Mouse (Mus musculus) liver, embryonic 14.5 days (tissue): ENCODE results near the gene R3hdm4. TPM values are rescaled to one million over a fixed set of nuclear protein-coding genes. Genes with fewer than 3 reads are reported as not detected.

ENCODE experiments used
- ATAC-seq: fragments of 200-750 bp; cut with Nextera tagmentation; 2 replicates; pipeline ENCODE4 v1.8.0; 2017; ENCODE audit warnings: moderate number of reproducible peaks, mild to moderate bottlenecking, moderate library complexity; ENCODE audit not compliant: insufficient read depth
- DNase-seq, 3 experiments: peaks; one replicate each; pipeline ENCODE4 v3.0.0-alpha.2; 2012 to 2013; ENCODE audit warnings: low read depth in 3 of 3, low spot score in 3 of 3
- H3K27ac ChIP-seq: fragments of 300-500 bp; sonication (generic); 2 replicates; pipeline ENCODE4 v1.5.1; 2014; ENCODE audit warnings: moderate library complexity, mild to moderate bottlenecking, control low read depth, inconsistent platforms
- H3K27me3 ChIP-seq: fragments of 300-500 bp; sonication (generic); 2 replicates; pipeline ENCODE4 v1.6.1; 2014; ENCODE audit warnings: mild to moderate bottlenecking, low read length, moderate library complexity; ENCODE audit not compliant: control insufficient read depth, insufficient read depth
- H3K36me3 ChIP-seq: fragments of 300-500 bp; sonication (generic); replicated peaks from 2 replicates; pipeline ENCODE4 v1.6.1; 2014; ENCODE audit warnings: low read depth; ENCODE audit not compliant: control insufficient read depth, insufficient read depth
- H3K4me1 ChIP-seq, 2 experiments: fragments of 200-500 bp in 1 of 2; fragments of 300-500 bp in 1 of 2; sonication (generic) in 1 of 2; replicated peaks; 2 replicates each; pipeline ENCODE4 v1.6.1; 2012 to 2014; ENCODE audit warnings: antibody characterized with exemption in 1 of 2, inconsistent platforms in 1 of 2, low read length in 1 of 2; ENCODE audit not compliant: control insufficient read depth in 2 of 2, insufficient read depth in 2 of 2
- H3K4me2 ChIP-seq: fragments of 300-500 bp; sonication (generic); 2 replicates; pipeline ENCODE4 v1.6.1; 2014; ENCODE audit warnings: low read depth, mild to moderate bottlenecking, control low read depth, moderate library complexity
- H3K4me3 ChIP-seq, 2 experiments: fragments of 200-500 bp in 1 of 2; fragments of 300-500 bp in 1 of 2; sonication (generic) in 1 of 2; 2 replicates each; pipeline ENCODE4 v1.5.1; 2012 to 2014; ENCODE audit warnings: low read depth in 2 of 2, low read length in 2 of 2, mild to moderate bottlenecking in 2 of 2, control low read depth in 1 of 2, inconsistent platforms in 1 of 2, moderate library complexity in 1 of 2; ENCODE audit not compliant: insufficient read depth in 1 of 2
- H3K9ac ChIP-seq: fragments of 300-500 bp; sonication (generic); replicated peaks from 2 replicates; pipeline ENCODE4 v1.6.1; 2014; ENCODE audit warnings: mild to moderate bottlenecking, control low read depth, moderate library complexity
- H3K9me3 ChIP-seq: fragments of 300-500 bp; sonication (generic); 2 replicates; pipeline ENCODE4 v1.6.1; 2016; ENCODE audit warnings: low read length, mixed read lengths; ENCODE audit not compliant: control insufficient read depth
- CTCF ChIP-seq: IDR thresholded peaks from 2 replicates; pipeline ENCODE4 v1.5.1; 2016; ENCODE audit warnings: antibody characterized with exemption, low read depth, control low read depth
- EP300 ChIP-seq: IDR thresholded peaks from 2 replicates; pipeline ENCODE4 v1.6.1; 2016; ENCODE audit warnings: antibody characterized with exemption, low read depth
- WGBS: fragments of 180-500 bp; shearing (Covaris S2); extraction: QIAGEN DNeasy Blood & Tissue Kit; methylation state at CpG from one replicate; pipeline ENCODE4 v1.1.7; 2014; ENCODE audit not compliant: insufficient replicate concordance; 5-methylcytosine and 5-hydroxymethylcytosine counted together
- polyA plus RNA-seq, 2 experiments: library from polyadenylated mRNA; depleted of rRNA in 1 of 2; stranded (reverse) in 1 of 2; unstranded in 1 of 2; fragments of >200 nt; fragmentation: Nextera tagmentation in 1 of 2; extraction: Ambion mirVana in 1 of 2; gene quantifications; 2 replicates each; pipeline versions ENCODE4 v1.2.1 to v1.2.3; 2012 to 2014

R3hdm4 gene
- polyA plus RNA-seq, 2 experiments, result 34.7 to 38.5 TPM

DNA sequence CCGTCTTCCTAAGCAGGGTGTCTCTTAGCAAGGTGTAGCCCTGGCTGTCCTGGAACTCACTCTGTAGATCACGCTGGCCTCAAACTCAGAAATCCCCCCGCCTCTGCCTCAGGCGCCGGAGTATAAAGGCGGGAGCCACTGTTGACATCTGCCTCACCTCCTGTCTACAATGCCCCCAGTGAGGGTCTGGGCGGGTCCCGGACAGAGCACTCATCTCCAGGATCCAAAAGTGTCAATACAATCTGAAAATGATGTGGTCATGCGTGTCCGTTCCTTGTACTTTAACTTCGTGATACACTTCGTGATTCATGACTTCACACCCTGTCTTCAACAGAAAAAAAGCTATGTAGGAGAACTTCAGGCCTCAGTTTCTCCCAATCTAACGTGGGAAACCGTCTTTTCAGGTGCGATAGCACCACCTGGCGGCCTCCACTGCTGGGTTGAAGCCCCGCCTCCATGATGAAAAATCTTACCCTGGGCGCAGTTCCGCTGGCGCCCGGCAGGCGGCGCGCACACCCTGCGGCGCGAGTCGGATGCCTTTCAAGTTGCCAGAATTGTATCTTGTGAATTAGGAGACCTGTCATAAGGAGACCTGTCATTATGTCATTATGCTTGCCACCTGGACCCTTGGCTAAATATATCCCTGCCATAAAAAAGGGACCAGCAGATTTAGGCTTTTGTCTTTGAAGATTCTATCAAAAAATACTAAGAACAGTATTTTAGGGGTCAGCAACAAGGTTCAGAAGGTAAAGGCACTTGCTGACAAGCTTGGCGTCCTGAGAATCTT, 4.2 kb upstream of the R3hdm4 start:
- H3K9ac ChIP-seq, result no peak overlapping the region
- peak; percentile 12; the same call in 1 of the 2 replicates for ATAC-seq

DNA sequence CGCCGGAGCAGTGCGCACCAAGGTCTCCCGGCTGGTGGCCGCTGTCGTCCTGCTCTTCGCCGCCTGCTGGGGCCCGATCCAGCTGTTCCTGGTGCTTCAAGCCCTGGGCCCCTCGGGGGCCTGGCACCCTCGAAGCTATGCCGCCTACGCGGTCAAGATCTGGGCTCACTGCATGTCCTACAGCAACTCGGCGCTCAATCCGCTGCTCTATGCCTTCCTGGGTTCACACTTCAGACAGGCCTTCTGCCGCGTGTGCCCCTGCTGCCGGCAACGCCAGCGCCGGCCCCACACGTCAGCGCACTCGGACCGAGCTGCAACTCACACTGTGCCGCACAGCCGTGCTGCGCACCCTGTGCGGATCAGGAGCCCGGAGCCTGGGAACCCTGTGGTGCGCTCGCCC, 564 bp upstream of the R3hdm4 start:
- H3K9ac ChIP-seq, result no peak overlapping the region
- H3K4me2 ChIP-seq, result peak overlapping the region; percentile 13; the same call in 1 of the 2 replicates
- DNase-seq, result no peak
- TF ChIP-seq CTCF, result no peak
- no peak for TF ChIP-seq EP300
- H3K9me3 ChIP-seq, result no peaks in the 10 kb centered on the region
- 10% methylated on average over 34 of the region's 34 CpGs for WGBS
- H3K27me3 ChIP-seq, result peaks cover 49% of the 10 kb centered on the region
- no peaks in the 10 kb centered on the region for H3K36me3 ChIP-seq
- H3K4me3 ChIP-seq, result peak overlapping the region in 1 of 2 experiments; percentile 21; a peak in 1 of 4 replicates
- ATAC-seq, result no peak
- no peak overlapping the region for H3K27ac ChIP-seq
- H3K4me1 ChIP-seq, result peaks cover 14 to 16% of the 10 kb centered on the region in 2 experiments

More for the DNA sequence above, 4.2 kb upstream of the R3hdm4 start:
- peaks cover 24% of the 10 kb centered on the region for H3K27me3 ChIP-seq
- peak overlapping the region; percentile 98 for H3K4me2 ChIP-seq
- H3K9me3 ChIP-seq, result no peaks in the 10 kb centered on the region
- DNase-seq, result peak; percentile 70 to 77 (median 72)
- WGBS, result 14% methylated on average over 29 of the region's 29 CpGs
- peaks cover 9 to 12% of the 10 kb centered on the region in 2 experiments for H3K4me1 ChIP-seq
- 0 out of 2 replicates have a peak, but pooled peaks have one; percentile 32 for TF ChIP-seq EP300
- peak; percentile 100 for TF ChIP-seq CTCF
- H3K4me3 ChIP-seq, result no peak overlapping the region
- H3K36me3 ChIP-seq, result no peaks in the 10 kb centered on the region
- peak overlapping the region; percentile 58; the same call in 1 of the 2 replicates for H3K27ac ChIP-seq

DNA sequence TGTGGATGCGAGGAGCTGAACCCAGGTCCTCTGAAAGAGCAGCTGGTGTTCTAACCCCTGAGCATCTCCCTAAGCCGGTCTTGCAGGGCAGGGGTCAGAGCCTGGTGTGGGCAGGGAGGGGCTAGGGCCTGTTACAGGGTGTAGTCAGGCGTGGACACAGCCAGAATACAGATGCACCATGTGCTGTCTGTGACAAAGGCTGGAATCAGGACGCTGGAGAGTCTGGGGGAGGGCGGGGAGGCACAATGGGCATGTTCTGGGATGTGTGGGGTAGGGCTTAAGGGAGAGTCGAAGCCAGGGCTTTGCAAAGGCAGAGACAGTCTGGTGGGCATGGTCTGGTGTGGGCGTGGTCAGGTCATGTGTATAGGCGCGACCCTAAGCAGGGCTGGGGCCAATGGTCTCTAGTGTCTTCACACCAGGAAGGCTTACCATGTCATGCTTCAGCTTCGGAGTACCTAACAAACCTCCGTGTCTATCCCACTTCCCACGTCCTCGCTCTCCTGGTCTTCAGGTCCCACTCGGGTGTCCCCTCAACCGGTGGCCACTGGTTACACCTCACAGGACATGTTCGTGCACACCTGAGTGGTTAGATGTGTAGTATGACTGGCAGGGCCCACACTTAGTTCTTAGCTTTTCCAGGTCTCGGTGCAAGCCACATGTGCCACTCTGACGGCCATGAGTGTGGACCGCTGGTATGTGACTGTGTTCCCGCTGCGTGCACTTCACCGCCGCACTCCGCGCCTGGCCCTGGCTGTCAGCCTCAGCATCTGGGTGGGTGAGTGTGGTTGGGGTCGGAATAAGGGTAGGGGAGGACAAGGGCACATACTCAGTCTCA, 735 bp downstream of the R3hdm4 start:
- Histone ChIP-seq H3K27me3 (peaks cover 49% of the 10 kb centered on the region), H3K36me3 (no peaks in the 10 kb centered on the region), H3K9me3 (no peaks in the 10 kb centered on the region), H3K4me2 (no peak overlapping the region), H3K4me1 (peaks cover 5 to 14% of the 10 kb centered on the region in 2 experiments), H3K27ac (no peak overlapping the region), H3K4me3 (no peak overlapping the region), H3K9ac (no peak overlapping the region)
- no peak for ATAC-seq
- TF ChIP-seq CTCF, result no peak
- TF ChIP-seq EP300, result no peak
- no peak for DNase-seq
- whole genome bisulfite sequencing, result 28% methylated on average over 26 of the region's 26 CpGs

DNA sequence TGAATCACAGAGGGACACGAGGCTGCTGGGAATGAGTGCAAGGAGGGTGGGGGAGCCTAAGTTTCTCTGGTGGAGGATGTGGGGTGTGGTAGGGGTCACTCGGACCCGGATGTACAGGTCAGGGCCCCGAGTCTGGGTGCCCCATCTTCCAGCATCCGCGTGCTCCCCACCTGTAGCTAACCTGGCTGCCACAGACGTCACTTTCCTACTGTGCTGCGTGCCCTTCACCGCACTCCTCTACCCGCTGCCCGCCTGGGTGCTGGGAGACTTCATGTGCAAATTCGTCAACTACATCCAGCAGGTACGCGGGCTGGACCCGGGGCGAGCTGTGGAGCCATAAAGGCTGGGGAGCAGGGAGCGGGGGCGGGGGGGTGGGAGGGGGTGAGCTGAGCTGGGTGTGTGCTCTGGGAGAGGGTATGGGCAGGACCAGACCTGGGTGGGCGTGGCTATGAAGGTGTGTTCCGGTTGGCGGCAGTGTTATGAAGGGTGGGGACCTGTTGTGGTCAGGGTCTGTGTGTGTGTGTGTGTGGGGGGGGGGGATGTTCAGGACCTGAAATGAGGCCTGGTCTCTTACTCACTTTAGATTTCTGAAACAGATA, 1.7 kb downstream of the R3hdm4 start:
- DNase-seq (no peak), ATAC-seq (no peak)
- no peak overlapping the region for H3K4me2 ChIP-seq
- 12% methylated on average over 21 of the region's 21 CpGs for WGBS
- no peak overlapping the region for H3K9ac ChIP-seq
- no peaks in the 10 kb centered on the region for H3K9me3 ChIP-seq
- H3K4me1 ChIP-seq, result peaks cover 14 to 22% of the 10 kb centered on the region in 2 experiments
- H3K36me3 ChIP-seq, result no peaks in the 10 kb centered on the region
- TF ChIP-seq CTCF (no peak), EP300 (no peak)
- H3K4me3 ChIP-seq, result no peak overlapping the region
- H3K27ac ChIP-seq, result no peak overlapping the region
- peaks cover 49% of the 10 kb centered on the region for H3K27me3 ChIP-seq
